Mouse (Mus musculus): Measurements from ENCODE around the gene Rims3. TPM values are rescaled to one million over a fixed set of nuclear protein-coding genes. Genes with fewer than 3 reads are reported as not detected.
A peak's percentile ranks its signal among the peaks of the same experiment; 100 is the strongest.

Rims3 gene
- total RNA-seq, 2 experiments from 2014 or later = 38.9 to 41.0 TPM

DNA sequence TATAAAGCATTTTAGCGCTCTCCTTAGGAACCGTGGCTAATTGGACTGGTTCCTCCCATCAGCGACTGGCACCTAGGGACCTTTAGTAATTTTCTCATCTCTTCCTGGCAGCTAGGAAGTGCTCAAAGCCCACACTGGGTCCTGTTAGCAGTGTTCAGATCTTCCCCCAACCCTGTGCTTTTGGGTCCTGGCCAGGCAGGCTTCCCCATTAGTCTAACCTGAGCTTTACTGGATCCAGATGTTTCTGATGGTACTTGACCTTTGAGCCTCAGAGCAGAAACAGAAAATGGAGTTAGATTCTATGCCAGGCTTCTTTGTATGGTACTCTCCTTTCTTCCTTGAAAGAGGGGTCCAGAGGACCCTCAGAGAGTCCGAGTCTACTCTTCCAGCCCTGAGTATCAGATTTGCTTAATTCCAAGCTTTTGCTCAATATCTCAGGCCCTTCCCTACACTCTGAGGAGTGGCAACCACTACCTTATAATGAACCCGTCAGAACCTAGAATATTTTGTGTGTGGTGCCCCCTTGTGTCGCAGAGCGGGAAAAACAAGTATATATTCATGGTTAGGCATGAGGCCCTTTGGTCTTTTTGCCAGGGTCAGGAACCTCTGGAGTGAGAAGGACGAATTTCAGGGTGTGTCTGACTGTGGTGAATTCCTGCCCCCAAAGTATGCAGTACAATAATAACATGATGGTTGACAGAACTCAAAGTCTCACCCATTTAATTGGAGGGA lies 32.9 kb downstream of the Rims3 start:
- intact Hi-C loops (cut with DNase I) = loop anchor here (2.0 to 10.0 kb wide), 2 partner anchors 37 to 293 kb away; no protein-coding TSS in a partner anchor
- DNase-seq (ENCODE audit: extremely low spot score in 1 of 2, low spot score in 2 of 2) = peak in 1 of 2 experiments; percentile 57

- no peak for DNase-seq (ENCODE audit: extremely low spot score in 1 of 2, low spot score in 2 of 2)
- intact Hi-C loops (cut with DNase I) = loop anchor here (10.0 kb wide), 1 partner anchor 294 kb away; no protein-coding TSS in a partner anchor
Measured at GRCm38 (mm10) chr4:120888884-120889283, 34.3 kb downstream of the Rims3 start.

GRCm38 (mm10) chr4:120890754-120891440 lies 36.3 kb downstream of the Rims3 start:
- no peak for DNase-seq (ENCODE audit: extremely low spot score in 1 of 2, low spot score in 2 of 2)
- intact Hi-C loops (cut with DNase I) = no loop called here

- DNase-seq (ENCODE audit: extremely low spot score in 1 of 2, low spot score in 2 of 2) = no peak
- intact Hi-C loops (cut with DNase I) = no loop called here
Measured at GRCm38 (mm10) chr4:120891960-120892359, 37.3 kb downstream of the Rims3 start.

DNA sequence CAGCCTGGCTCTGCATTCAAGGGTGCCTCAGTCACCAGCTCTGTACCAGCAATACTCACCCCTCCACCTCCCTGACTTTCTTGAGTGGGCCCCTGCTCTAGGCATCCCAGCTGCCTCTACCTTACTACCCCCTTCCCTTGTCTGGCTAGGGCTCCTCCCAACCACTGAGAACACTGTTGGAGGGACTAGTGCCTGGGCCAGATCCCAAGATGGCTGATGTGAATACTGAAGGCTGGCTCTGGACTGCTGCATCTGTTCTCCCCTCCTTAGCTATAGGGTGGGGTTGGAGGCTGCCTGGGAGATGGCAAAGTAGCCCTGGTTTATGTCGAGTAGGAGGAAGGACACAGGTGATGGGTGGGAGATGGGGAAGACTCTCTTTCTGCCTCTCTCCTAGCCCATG lies 37.9 kb downstream of the Rims3 start:
- intact Hi-C loops (cut with DNase I) = no loop called here
- DNase-seq (ENCODE audit: extremely low spot score in 1 of 2, low spot score in 2 of 2) = no peak

DNA sequence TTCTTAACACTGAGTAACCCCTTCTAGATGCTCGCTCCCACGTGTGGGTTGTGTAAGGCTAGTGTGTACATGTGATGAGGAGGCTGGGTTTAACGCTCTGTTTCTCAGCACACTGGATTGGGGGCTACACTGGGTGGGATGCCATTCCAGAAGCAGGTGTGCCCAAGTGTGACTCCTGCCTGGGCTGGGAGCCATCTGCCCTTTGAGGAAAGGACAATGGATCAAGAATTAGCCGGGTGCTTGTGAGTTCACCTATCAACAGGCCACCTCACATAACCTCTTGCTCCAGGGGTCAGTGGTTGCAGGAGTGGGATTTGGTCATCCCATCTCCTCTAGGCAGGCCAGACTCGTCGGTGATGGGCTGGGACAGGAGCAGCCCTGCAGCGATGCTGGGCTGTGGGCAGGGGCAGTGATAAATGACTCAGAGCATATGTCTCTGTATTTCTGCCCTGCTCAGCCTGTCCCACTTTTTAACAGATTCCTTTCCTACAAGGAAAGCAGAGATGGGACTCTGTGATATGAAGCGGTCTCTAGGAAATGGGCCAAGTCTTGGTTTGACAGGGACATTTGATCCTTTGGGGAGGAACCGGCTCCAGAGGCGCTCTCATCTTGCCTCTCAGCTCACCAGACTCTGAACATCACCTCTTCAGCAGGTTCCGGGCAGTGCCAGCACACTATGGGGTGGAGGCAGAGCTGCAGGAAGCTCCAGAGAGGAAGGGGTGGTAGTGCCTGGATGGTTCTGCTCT lies 39.2 kb downstream of the Rims3 start:
- DNase-seq (ENCODE audit: extremely low spot score in 1 of 2, low spot score in 2 of 2) = no peak
- intact Hi-C loops (cut with DNase I) = no loop called here

DNA sequence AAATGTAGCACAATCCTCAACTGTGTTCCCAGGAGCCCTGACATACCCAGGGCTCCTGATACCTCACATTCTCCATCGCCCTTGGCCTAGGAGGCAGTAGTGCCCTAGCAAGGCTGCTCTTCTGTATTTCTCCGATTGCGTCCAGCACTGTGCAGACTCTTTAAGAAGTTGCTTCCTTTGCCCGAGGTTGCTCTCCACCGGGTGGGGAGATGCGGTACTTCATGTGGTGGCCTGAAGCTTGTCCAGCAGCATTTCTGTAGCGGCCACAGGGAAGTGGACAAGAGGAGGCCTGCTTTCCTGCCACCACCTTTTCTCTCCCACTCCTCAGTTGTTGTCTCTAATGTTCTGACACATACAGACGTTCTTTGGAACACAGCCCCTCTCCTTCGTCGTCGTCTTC lies 40.0 kb downstream of the Rims3 start:
- no peak for DNase-seq (ENCODE audit: extremely low spot score in 1 of 2, low spot score in 2 of 2)
- intact Hi-C loops (cut with DNase I) = no loop called here

GRCm38 (mm10) chr4:120895226-120895625 lies 40.6 kb downstream of the Rims3 start:
- intact Hi-C loops (cut with DNase I) = no loop called here
- no peak for DNase-seq (ENCODE audit: extremely low spot score in 1 of 2, low spot score in 2 of 2)

DNA sequence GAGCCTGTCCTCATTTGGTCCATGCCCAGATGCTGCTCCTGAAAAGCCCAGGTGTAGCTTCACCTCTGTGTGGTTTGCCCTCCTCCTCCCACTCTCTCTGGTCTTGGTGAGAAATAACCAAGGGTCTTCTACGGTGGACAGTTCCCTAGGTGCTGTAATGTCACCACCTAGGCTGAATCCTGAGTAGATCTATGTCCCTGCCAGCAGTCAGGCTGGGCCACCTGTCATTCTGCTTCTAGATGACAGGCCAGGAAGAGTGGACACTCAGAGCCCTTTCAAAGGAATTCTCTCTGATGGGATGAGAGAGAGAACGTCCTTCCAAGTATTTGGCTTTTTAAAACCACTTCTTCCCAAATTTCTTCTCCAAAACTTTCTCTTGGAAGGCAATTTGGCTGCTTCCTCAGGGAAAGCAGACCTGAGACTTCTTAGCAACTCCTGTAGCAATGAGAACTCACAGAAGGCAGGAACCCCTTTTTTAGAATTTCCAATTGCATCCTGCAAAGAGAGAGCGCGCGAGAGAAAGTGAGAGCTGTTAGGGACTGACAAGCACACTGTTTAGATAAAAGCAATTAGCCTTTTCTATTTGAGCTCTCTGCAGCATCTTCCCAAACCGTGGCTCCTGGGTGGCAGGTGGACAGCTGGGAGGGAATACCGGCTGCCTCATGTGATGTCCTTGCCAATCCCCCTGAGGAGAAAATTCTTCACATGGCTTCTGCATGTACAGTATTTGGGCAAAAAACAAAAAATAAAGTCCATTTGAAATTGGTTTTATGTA lies 41.4 kb downstream of the Rims3 start:
- DNase-seq (ENCODE audit: extremely low spot score in 1 of 2, low spot score in 2 of 2) = no peak
- intact Hi-C loops (cut with DNase I) = no loop called here

DNA sequence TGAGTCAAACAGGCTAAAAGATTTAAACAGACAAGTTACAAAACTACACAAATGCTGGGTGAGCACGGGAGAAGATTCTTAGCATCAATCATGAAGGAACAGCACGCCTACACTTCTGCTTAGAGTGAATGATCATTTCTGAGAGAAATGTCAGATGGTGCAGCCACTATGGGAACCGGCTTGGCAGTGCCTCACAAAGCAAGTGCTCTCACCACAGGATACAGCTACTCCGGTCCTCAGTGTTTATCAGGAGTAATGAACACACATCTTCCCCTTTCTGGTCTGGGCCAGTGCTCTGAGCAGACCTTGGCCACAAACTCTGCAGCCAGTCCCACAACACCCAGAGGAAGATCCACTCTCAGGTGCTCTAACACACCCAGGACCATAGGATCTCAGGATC lies 49.9 kb downstream of the Rims3 start:
- no peak for DNase-seq (ENCODE audit: extremely low spot score in 1 of 2, low spot score in 2 of 2)
- intact Hi-C loops (cut with DNase I) = no loop called here

GRCm38 (mm10) chr4:120905644-120906043 lies 51.0 kb downstream of the Rims3 start:
- DNase-seq (ENCODE audit: extremely low spot score in 1 of 2, low spot score in 2 of 2) = no peak
- intact Hi-C loops (cut with DNase I) = no loop called here

DNA sequence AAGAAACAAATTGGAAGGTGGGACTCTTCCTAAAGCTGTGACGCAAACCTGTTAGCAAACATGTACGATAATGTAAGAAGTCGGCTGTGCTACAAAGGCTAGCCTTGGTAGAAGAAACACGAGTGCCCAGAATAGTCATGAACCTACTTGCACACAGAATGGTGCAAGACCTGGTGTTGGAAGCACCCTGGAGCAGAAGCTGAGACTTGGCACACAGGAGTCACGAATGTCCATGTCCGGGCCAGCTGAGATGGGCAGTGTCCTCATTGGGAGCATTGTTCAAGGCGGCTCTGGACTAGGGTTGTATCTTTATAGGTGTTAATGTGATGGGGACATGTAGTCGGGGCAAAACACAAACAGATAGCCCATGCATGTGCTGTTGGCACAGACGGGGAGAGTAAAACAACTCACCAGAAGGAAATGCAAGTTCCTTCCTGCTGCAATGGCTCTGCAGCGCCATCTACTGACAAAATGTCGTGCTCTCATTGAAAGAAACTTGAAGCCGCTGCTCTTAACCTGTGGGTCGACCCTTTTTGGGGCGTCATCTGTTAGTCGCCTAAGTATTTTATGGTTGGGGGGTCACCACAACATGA lies 55.0 kb downstream of the Rims3 start:
- intact Hi-C loops (cut with DNase I) = loop anchor here (2.0 to 5.0 kb wide), 3 partner anchors 59 to 317 kb away; no protein-coding TSS in a partner anchor
- DNase-seq (ENCODE audit: extremely low spot score in 1 of 2, low spot score in 2 of 2) = peak in 1 of 2 experiments; percentile 65

GRCm38 (mm10) chr4:120911086-120911485 lies 56.5 kb downstream of the Rims3 start:
- no peak for DNase-seq (ENCODE audit: extremely low spot score in 1 of 2, low spot score in 2 of 2)
- intact Hi-C loops (cut with DNase I) = loop anchor here (2.0 to 5.0 kb wide), 3 partner anchors 60 to 319 kb away; no protein-coding TSS in a partner anchor

DNA sequence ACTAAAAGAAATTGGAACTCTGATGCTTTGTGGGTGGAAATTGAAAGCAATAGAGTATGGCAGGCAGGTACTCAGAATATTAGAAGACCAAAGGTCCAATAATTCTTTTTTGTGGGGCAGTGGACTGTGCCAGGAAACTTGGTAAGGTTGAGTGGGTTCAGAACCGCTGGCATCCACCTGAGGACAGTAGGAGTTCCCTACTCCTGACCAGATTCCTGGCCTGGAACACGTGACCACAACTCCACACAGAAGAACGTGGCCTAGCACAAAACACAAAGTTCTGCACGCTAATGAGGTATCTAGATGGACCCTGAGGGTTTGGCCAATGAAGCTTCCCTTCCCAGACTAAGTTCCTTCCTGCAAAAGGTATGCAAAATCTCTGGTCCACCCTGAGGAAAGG lies 58.2 kb downstream of the Rims3 start:
- DNase-seq (ENCODE audit: extremely low spot score in 1 of 2, low spot score in 2 of 2) = no peak

DNA sequence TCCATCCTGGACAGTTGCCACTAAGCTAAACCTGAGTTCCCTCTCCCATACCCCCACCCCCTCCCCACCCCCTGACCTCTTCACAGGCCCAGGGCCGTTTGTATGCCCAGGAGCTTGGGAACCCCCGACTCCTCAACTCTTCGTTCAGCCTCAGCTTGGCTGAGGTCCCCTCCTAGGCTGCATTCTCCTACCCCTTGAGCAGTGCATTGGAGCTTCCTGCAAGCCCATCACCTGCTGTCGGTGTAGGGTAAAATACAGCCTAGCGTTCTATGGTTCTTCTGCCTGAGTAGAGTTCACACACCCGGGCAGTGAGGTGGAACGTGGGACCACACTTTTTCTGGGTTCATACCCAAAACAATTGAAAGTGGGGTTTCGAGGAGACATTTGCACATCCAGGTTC lies 58.8 kb downstream of the Rims3 start:
- intact Hi-C loops (cut with DNase I) = loop anchor here (5.0 kb wide), 2 partner anchors 231 to 321 kb away; no protein-coding TSS in a partner anchor
- DNase-seq (ENCODE audit: extremely low spot score in 1 of 2, low spot score in 2 of 2) = no peak

More for the DNA sequence above, 58.2 kb downstream of the Rims3 start:
- intact Hi-C loops (cut with DNase I) = loop anchor here (5.0 kb wide), 2 partner anchors 231 to 321 kb away; no protein-coding TSS in a partner anchor

DNA sequence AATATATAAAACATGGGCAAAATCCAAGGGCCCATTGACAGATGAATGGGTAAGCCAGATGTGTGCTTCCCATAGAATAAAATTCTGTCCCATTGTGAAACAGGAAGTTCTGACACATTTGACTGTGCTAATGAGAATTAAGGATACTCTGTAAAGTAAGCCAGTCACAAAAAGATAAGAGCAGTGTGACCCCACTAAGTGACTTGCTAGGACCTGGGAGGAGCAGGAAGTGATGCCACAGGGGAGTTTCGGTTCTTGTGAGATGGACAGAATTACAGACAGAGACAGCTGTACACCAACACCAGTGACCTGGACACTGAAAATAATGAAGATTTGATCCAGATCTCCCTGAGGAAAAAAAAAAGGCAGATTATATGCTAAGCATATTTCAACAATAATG lies 59.2 kb downstream of the Rims3 start:
- intact Hi-C loops (cut with DNase I) = loop anchor here (5.0 kb wide), 2 partner anchors 232 to 322 kb away; no protein-coding TSS in a partner anchor
- DNase-seq (ENCODE audit: extremely low spot score in 1 of 2, low spot score in 2 of 2) = no peak

DNA sequence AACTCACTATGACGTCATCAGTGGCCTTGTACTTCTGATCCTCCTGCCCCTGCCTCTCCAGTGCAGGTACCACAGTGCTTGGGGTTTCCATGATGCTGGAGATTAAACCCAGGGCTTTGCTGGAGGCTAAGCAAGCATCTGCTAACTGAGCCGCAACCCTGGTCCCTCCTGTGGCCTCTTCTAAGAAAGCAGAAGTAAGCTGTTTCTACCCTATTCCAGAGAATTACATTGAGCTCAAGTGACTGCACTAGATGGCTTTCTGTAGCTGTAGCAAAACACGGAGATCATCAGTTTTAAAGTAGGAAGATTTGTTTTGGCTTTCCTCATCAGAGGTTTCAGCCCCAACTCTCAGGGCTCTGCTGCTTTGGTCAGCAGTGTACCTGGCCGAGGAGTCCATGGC lies 59.9 kb downstream of the Rims3 start:
- DNase-seq (ENCODE audit: extremely low spot score in 1 of 2, low spot score in 2 of 2) = no peak
- intact Hi-C loops (cut with DNase I) = loop anchor here (5.0 kb wide), 2 partner anchors 232 to 322 kb away; no protein-coding TSS in a partner anchor

- intact Hi-C loops (cut with DNase I) = no loop called here
Measured at GRCm38 (mm10) chr4:120921461-120921860, 66.8 kb downstream of the Rims3 start.

More at GRCm38 (mm10) chr4:120921461-120921860, 66.8 kb downstream of the Rims3 start:
- no peak for DNase-seq (ENCODE audit: extremely low spot score in 1 of 2, low spot score in 2 of 2)

Measured in left cerebral cortex, postnatal 10 days (tissue).